Mouse (Mus musculus) cerebellum, adult 9-10 months (tissue): ENCODE data around the gene Mtcl1.
A peak's percentile ranks its signal among the peaks of the same experiment; 100 is the strongest.

Experiments used
- DNase-seq: peaks from one replicate; pipeline ENCODE4 v3.0.0; 2022

Gene Mtcl1

DNA sequence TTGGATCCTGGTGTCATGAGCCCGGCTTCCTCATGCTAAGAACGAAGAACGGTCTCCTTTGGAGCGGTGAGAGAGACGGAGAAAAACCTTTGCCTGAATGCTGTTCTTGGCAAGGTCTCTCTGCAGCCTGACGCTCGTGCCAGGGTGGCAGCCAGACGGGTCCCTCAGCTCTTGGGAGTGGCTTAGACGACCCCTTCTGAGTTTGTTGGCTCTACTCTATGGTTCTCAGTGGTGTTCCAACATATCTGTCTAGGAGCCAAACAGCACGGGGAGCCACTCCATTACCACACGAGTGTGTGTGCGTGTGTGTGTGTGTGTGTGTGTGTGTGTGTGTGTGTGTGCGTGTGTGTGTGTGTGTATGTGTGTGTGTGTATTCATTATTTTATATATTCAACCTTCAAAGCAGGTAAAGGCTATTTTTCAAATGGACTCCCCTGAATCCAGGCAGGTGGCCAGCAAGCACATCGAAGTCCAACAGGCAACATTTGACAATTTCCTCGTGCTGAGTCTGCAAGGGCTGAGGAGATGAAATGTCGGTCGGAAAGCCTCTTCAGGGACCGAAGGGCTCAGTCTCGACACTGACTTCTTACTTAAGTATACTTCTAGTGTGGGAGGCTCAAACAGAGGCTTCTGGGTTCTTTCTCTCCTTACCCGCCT is 128.7 kb downstream of the Mtcl1 start:
- peak; percentile 75 for DNase-seq

DNA sequence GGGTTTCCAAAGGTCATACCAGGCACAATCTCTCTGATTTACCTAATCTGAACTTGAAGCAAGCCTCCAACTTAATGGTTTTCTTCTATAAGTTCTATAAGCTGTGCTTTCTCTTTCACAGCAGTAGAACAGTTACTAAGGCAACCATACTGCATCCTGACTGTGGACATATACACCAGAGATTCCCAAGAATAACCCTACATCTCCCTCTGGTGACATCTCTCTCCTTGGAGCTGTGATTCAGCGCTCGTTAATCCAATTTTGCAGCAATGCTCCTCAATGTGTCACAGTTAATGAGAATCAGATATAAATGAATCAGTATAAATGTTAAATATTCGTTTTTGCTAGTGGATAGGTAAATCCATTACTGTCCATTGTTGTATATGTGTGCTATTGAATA is 131.5 kb downstream of the Mtcl1 start:
- DNase-seq: no peak

DNA sequence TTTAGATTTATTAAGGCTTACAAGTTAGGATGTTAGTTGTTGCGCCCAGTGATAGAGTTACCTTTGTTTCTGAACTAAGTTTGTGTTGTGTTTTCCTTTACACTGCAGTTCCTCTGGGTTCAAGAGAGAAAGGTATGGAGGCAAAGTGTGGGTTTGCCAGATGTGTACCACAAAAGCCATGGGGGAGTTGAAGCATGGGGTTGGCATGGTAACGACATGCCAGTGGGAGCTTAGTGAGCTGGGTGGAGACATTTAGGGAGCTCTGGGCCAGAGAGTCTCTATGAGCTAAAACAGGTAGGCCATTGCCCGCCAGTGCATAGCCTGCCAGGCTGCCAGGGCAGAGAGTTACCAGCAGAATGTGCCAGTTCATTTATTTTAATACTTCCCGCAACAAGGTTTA is 132.0 kb downstream of the Mtcl1 start:
- DNase-seq: no peak

DNA sequence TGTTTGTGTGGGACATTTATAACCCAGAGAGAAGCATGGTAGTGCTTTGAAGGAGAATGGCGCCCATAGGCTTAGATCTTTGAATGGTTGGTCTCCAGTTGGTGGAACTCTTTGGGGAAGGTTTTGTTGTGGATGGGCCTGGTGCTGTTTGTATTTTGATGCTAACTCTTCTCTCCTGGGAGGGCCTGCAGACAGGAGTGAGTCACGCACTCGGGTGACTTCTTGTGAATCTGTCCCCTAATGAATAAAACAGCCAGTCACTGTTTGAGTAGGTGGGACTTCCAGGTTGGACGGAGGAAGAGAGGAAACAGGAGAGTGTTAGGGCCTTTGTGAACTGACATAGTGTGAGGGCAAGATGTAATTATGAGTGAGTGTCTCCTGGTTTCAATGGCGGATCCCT is 132.4 kb downstream of the Mtcl1 start:
- DNase-seq: no peak

DNA sequence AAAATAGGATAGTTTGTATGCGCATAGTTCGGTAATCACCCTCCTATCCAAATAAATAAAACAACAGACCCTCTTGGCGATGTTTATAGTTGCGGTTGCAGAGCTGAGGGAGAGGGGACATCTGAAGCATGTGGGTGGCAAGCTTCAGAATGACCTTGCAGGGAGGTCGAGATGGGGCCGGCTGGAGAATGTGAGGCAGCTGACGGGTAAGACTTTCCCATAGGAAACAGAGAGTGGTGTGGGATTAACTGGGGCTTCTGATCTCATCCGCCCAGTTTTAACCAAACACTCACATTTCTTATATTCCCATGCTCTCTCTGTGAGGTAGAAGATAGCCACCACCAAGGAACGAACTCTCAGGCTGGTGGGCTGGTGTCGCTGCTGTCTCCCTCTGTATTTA is 134.1 kb downstream of the Mtcl1 start:
- no peak for DNase-seq

DNA sequence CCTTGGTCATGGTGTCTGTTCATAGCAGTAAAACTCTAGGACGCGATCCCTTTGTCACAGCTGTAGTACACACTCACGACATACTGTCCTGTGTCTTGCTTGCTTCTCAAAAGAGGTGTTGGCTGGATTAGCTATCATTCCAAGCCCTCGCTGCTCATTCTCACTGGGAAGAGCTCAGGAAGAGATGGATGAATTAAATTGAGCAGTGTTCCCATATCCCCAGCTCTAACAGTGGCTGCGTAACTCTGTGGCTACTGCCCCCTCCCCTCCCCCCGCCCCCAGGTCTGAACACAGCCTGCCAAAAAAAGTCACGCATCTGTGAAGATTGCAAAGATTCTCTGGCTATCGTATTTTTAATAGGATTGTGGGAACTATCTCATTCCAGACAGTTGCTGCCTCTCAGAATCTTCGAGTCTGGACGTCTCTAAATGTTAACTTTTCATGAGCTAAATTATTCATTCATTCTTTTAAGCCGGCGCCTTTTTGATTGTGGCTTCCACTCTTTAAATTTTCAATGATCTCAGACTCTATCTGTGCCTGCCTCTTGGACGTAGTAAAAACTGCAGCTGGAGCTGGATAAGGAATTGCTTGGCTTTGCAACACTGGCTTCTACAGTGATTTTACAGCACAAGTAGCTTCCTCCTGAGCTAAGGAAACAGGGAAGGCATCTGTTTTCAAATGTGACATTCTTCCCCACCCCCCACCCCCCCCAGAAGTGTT is 134.8 kb downstream of the Mtcl1 start:
- DNase-seq: no peak

DNA sequence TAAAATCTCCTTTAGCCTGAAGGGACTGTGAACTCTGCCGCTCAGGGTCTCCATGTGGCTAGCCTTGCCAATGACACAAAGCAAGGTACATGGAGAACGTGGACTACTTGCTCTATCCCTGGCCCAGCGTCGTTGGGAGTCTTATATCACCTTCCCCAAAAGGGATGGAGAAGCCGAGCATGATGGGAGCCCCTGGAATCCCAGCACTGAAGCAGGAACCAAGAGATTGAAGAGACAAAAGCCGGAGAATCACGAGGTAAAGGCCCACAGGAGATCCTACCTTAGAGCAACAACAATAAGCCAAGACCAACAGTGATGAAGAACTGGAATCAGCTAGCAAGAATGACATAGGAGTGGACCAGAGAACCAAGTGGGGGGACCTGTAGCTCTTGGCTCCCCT is 147.6 kb downstream of the Mtcl1 start:
- DNase-seq: no peak

DNA sequence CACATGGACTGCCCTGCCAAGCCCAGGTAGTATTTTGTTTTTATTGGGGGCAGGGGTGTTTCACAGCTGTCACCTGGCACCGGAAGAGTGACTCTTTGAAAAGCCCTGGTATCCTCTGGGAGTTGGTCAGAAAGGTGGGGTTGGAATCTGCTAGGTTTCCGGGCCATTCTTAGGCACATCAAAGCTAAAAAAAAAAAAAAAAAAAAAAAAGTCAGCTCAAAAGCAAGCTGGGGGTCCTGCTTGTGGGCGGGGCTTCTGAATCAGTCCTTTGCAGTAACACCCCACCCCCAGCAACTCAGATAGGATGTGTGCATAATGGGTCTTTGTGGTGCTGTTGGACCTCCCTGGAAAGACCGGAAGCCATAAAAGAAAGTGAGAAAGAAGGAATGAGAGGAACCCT is 148.3 kb downstream of the Mtcl1 start:
- no peak for DNase-seq

DNA sequence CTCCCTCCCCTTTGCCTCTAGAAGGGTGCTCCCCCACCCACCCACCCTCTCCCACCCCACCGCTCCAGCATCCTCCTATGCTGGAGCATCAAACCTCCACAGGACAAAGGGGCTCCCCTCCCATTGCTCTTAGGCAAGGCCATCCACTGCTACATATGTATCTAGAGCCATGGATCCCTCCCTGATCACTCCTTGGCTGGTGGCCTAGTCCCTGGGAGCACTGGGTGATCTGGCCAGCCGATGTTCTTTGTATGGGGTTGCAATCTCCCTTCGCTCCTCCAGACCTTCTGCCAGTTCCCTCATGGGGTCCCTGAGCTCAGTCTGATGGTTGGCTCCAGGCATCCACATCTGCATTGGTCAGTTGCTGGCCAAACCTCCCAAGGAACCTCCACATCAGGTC is 151.8 kb downstream of the Mtcl1 start:
- no peak for DNase-seq

DNA sequence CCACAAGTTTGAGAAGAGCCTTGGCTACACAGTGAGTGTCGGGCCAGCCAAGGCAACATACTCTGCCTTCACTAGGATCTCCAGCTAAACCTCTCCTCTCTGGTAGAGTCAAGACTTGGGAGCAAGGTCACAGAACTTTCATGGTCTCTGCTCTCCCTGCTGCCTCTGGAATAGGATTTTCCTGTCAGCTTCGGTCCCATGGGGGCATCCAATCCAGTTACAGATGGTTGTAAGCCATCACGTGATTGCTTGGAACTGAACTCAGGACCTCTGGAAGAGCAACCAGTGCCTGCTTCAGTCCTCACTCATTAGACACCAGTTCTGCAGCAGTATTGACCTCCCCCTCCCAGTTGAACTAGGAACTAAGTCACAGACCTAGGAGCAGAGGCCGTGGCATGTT is 156.0 kb downstream of the Mtcl1 start:
- no peak for DNase-seq

DNA sequence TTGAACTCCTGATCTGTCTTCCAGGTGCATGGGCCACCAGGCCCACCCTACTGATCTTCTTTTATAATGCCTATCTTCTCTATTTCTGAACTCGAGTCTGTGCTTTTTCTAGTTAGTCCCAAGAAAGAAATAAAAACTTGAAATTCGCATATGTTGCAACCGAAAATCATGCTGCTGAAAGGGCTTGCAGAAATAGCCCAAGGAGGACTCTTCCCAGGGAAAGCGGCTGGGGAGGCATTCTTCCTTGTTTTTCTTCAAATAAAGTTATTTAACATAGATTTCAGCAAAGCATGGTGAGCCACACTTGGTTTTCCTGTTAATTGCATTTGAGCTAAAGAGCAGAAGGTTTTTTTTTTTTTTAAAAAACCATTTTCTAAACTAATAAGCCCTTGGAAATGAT is 159.7 kb downstream of the Mtcl1 start:
- no peak for DNase-seq
